In genomic region chr15:78604255-78604654, GRCm38 (mm10) we compare ENCODE assay signal across 26 mouse cellular contexts. TPM values are rescaled to one million over a fixed set of nuclear protein-coding genes. Genes with fewer than 3 reads are reported as not detected.
A peak's percentile ranks its signal among the peaks of the same experiment; 100 is the strongest.
DNase-seq lines count a peak whose midpoint lies in the region; ATAC-seq and TF ChIP-seq lines count a peak whose summit lies in the region.
"Had no signal": no experiment of that assay in that cellular context is flagged by ENCODE, and none has a peak within 500 bp of the region (broad histone marks: within the 10 kb centered on the region; RNA-seq: fewer than 3 reads in every experiment).

No protein-coding gene starts in this region.

- no peak overlapping the region for H3K4me3 ChIP-seq in spleen, adult 2 months (ENCODE audit: extremely low read depth, insufficient read depth, insufficient read length)
- H3K4me3 ChIP-seq in thymus, adult 2 months (ENCODE audit: control insufficient read depth, insufficient read depth, low read length) = no peak overlapping the region
- no peak overlapping the region for H3K4me3 ChIP-seq in kidney, embryonic 16.5 days (ENCODE audit: low read length)
- H3K4me3 ChIP-seq: embryonic facial prominence, embryonic 15.5 days; erythroblast, embryonic 14.5 days; forebrain, embryonic 10.5 days; gastrocnemius, adult 2 months; hindbrain, embryonic 12.5 days had no signal

- DNase-seq in spleen, adult 2 months (ENCODE audit: low read depth in 1 of 2, low spot score in 2 of 2) = no peak
- no peak for DNase-seq in spleen, postnatal 36 days (ENCODE audit: low spot score in 2 of 2)
- DNase-seq in thymus, adult 2 months = peak; percentile 53
- peak; percentile 41 to 62 for DNase-seq in thymus, postnatal 36 days
- DNase-seq in adrenal gland, adult 8-10 months = no peak
- DNase-seq in layer of hippocampus, adult 9-10 months (ENCODE audit: low spot score) = no peak
- DNase-seq: adrenal gland, adult 2 months; adrenal gland, postnatal 36 days; cerebellum, adult 11 months; cerebellum, adult 8-10 months; cerebellum, postnatal 14 days; embryo, embryonic 11 days; gastrocnemius, adult 2 months; gastrocnemius, postnatal 36 days; heart, adult 11 months; heart, postnatal 10 days; heart, postnatal 4 days had no signal

- TF ChIP-seq POLR2A in spleen, adult 2 months (IDR thresholded peaks at IDR 0.05; ENCODE audit: low read depth, low read length) = no peak
- no peak for TF ChIP-seq POLR2A in thymus, adult 2 months (IDR thresholded peaks at IDR 0.05; ENCODE audit: control insufficient read depth, extremely low read depth, insufficient read depth, low read length, poor library complexity)

- 0 out of 2 replicates have a peak overlapping the region, but pooled peaks have one; percentile 5 for H3K27ac ChIP-seq in spleen, adult 2 months (ENCODE audit: insufficient read depth, low read length)
- peak overlapping the region; percentile 22; the same call in 1 of the 2 replicates for H3K27ac ChIP-seq in thymus, adult 2 months (ENCODE audit: control insufficient read depth, insufficient read depth, low read length)
- H3K27ac ChIP-seq in kidney, embryonic 16.5 days (ENCODE audit: low read length) = no peak overlapping the region
- H3K27ac ChIP-seq: embryonic facial prominence, embryonic 15.5 days; forebrain, embryonic 10.5 days; gastrocnemius, adult 2 months; hindbrain, embryonic 12.5 days had no signal

- no peak overlapping the region for H3K9ac ChIP-seq in kidney, embryonic 16.5 days (replicated peaks; ENCODE audit: low read length)
- H3K9ac ChIP-seq: embryonic facial prominence, embryonic 15.5 days; hindbrain, embryonic 12.5 days had no signal

- no peaks in the 10 kb centered on the region for H3K9me3 ChIP-seq in kidney, embryonic 16.5 days (ENCODE audit: low read length)
- H3K9me3 ChIP-seq: embryonic facial prominence, embryonic 15.5 days; hindbrain, embryonic 12.5 days had no signal

- no peak overlapping the region for H3K4me2 ChIP-seq in kidney, embryonic 16.5 days (replicated peaks; ENCODE audit: low read depth, low read length)
- H3K4me2 ChIP-seq: embryonic facial prominence, embryonic 15.5 days; hindbrain, embryonic 12.5 days had no signal

- H3K4me1 ChIP-seq in spleen, adult 2 months (ENCODE audit: control insufficient read depth, insufficient read depth, insufficient read length) = peaks cover 45% of the 10 kb centered on the region; the same call in 1 of the 2 replicates
- H3K4me1 ChIP-seq in thymus, adult 2 months (replicated peaks; ENCODE audit: control insufficient read depth, insufficient read depth, low read length) = peaks cover 78% of the 10 kb centered on the region
- peaks cover 5% of the 10 kb centered on the region; the same call in 1 of the 2 replicates for H3K4me1 ChIP-seq in kidney, embryonic 16.5 days (ENCODE audit: insufficient read depth, low read length)
- H3K4me1 ChIP-seq: hindbrain, embryonic 12.5 days had no signal

- no peak for ATAC-seq in kidney, embryonic 16.5 days (ENCODE audit: low FRiP score, low TSS enrichment)
- ATAC-seq: forebrain, embryonic 14.5 days had no signal

- no peaks in the 10 kb centered on the region for H3K27me3 ChIP-seq in spleen, adult 2 months (ENCODE audit: control insufficient read depth, insufficient read depth, low read length)
- no peaks in the 10 kb centered on the region for H3K27me3 ChIP-seq in thymus, adult 2 months (ENCODE audit: control insufficient read depth, insufficient read depth, low read length)
- H3K27me3 ChIP-seq in kidney, embryonic 16.5 days (ENCODE audit: insufficient read depth, low read length) = no peaks in the 10 kb centered on the region
- H3K27me3 ChIP-seq: embryonic facial prominence, embryonic 15.5 days; hindbrain, embryonic 12.5 days had no signal

- TF ChIP-seq CTCF in spleen, adult 2 months (IDR thresholded peaks at IDR 0.05; ENCODE audit: extremely low read depth, insufficient read depth, insufficient read length, insufficient replicate concordance) = no peak
- TF ChIP-seq CTCF in thymus, adult 2 months (IDR thresholded peaks at IDR 0.05; ENCODE audit: borderline replicate concordance, control insufficient read depth, extremely low read depth, insufficient read depth, low read length, poor library complexity) = no peak

- 47% methylated on average over 6 of the region's 6 CpGs for WGBS in spleen, adult 2 months
- WGBS in thymus, adult 2 months = 32% methylated on average over 6 of the region's 6 CpGs
- 67% methylated on average over 6 of the region's 6 CpGs for WGBS in kidney, embryonic 16.5 days

- H3K36me3 ChIP-seq in spleen, adult 2 months (ENCODE audit: control insufficient read depth, insufficient read depth, low read length) = peaks cover 22% of the 10 kb centered on the region
- 0 out of 2 replicates have a peak, but pooled peaks cover 3% of the 10 kb centered on the region for H3K36me3 ChIP-seq in thymus, adult 2 months (ENCODE audit: control insufficient read depth, insufficient read depth, low read length)
- H3K36me3 ChIP-seq in kidney, embryonic 16.5 days (ENCODE audit: insufficient read depth, low read length) = no peaks in the 10 kb centered on the region
- H3K36me3 ChIP-seq: embryonic facial prominence, embryonic 15.5 days; forebrain, embryonic 10.5 days; hindbrain, embryonic 12.5 days had no signal

RNA-seq across cellular contexts. Expression of gene Cyth4, which starts 7.4 kb away (rescaled TPM):
- 136 and 148 TPM in 2 replicates for polyA plus RNA-seq in spleen, adult 2 months (2012; rRNA removed)
- polyA plus RNA-seq in thymus, adult 2 months (2012; rRNA removed) = 81.1 and 83.6 TPM in 2 replicates
- total RNA-seq in adrenal gland, adult 8-10 months (2022) = 10 to 100 TPM in 2 of 4 experiments, 1 to 10 TPM in 2; 8.1 to 21.3 (median 14.8) TPM
- polyA plus RNA-seq in kidney, embryonic 16.5 days (2015; fragmentation: Nextera tagmentation; extraction: Ambion mirVana) = 7.7 and 8.3 TPM in 2 replicates

RNA-seq across cellular contexts. Expression of gene Rac2, which starts 31.7 kb away (rescaled TPM):
- polyA plus RNA-seq in spleen, adult 2 months (2012; rRNA removed) = 1,941 and 2,027 TPM in 2 replicates
- 1,833 and 1,914 TPM in 2 replicates for polyA plus RNA-seq in thymus, adult 2 months (2012; rRNA removed)
- total RNA-seq in adrenal gland, adult 8-10 months (2022) = 10 to 100 TPM in 2 of 4 experiments, 1 to 10 TPM in 2; 4.2 to 19.0 (median 7.7) TPM
- 8.3 and 10.4 TPM in 2 replicates for polyA plus RNA-seq in kidney, embryonic 16.5 days (2015; fragmentation: Nextera tagmentation; extraction: Ambion mirVana)

RNA-seq across cellular contexts. Expression of gene Sstr3, which starts 59.8 kb away (rescaled TPM):
- polyA plus RNA-seq in spleen, adult 2 months (2012; rRNA removed) = 0.26 TPM in 1 of 2 replicates, not detected in the other
- polyA plus RNA-seq in thymus, adult 2 months (2012; rRNA removed) = 1.6 and 2.2 TPM in 2 replicates
- total RNA-seq in adrenal gland, adult 8-10 months (2022) = under 1 TPM; 0.31 to 0.91 (median 0.49) TPM
- 0.36 and 0.69 TPM in 2 replicates for polyA plus RNA-seq in kidney, embryonic 16.5 days (2015; fragmentation: Nextera tagmentation; extraction: Ambion mirVana)
- total RNA-seq: common myeloid progenitor, adult 5-6 weeks; gastrocnemius, postnatal 36 days had no signal
- polyA plus RNA-seq: embryonic facial prominence, embryonic 11.5 days; embryonic facial prominence, embryonic 15.5 days; erythroblast, embryonic 14.5 days; heart, embryonic 14.5 days had no signal

Comparison
In these comparisons a context has a peak if more than half of its experiments do, and no peak if none do; other contexts are left out.
1. DNase-seq: peak in thymus, adult 2 months (single experiment) and thymus, postnatal 36 days (2 of 2); none in spleen, adult 2 months (0 of 2), spleen, postnatal 36 days (0 of 2), adrenal gland, adult 8-10 months (single experiment) and layer of hippocampus, adult 9-10 months (single experiment).
2. RNA of gene Rac2, which starts 31.7 kb away (polyA plus RNA-seq): 1,941 to 2,027 TPM in spleen, adult 2 months and 1,833 to 1,914 TPM in thymus, adult 2 months; 8.3 to 10.4 TPM in kidney, embryonic 16.5 days; every median in the first group is over 100 times any median in the second.